Mouse (Mus musculus): ENCODE data around the gene Cd19.

- TF ChIP-seq POLR2A (IDR thresholded peaks at IDR 0.05; ENCODE audit: insufficient read depth, low read length) (no peak), CTCF (IDR thresholded peaks at IDR 0.05; ENCODE audit: low read depth, low read length) (peak; percentile 41), EP300 (IDR thresholded peaks at IDR 0.05; ENCODE audit: insufficient read depth, low read depth, low read length) (no peak)
These were observed 39.7 kb downstream of the Cd19 start for GRCm38 (mm10) chr7:126375012-126375411.

Measured in ES-Bruce4 (cell line).